Mouse (Mus musculus): ENCODE results near the gene Kcnn1.

Gene Kcnn1

DNA sequence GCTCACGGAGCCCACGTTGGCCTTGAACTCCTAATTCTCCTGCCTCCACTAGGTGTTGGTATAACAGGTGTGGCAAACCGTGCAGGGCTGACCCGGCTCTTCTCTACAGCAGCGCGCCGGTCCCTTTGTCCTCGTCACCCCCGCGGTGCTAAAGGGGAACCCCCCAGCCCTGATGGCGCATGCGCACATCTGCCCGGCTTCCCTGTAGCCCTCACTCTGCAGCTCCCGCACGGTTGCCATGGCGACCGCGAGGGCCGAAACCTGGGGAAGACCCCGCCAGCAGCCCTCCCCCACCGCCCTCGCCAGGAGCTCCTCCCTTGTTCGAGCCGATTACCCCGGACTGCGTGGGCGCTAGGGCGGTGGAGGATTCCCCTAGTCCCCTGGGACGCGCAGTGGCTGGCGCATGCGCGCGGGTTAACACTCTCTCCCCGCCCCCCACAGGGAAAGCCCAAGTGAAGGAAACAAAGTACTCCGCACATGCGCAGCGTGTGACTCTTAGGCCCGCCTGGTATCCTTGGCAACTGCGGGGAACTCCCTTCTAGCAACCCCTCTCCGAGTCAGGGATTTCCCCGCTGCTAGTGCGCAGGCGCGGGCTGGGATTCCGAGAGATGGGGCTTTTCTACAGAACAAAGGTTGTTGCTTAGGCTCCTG is 2.4 kb upstream of the Kcnn1 start:
- DNase-seq: peak; percentile 100

DNA sequence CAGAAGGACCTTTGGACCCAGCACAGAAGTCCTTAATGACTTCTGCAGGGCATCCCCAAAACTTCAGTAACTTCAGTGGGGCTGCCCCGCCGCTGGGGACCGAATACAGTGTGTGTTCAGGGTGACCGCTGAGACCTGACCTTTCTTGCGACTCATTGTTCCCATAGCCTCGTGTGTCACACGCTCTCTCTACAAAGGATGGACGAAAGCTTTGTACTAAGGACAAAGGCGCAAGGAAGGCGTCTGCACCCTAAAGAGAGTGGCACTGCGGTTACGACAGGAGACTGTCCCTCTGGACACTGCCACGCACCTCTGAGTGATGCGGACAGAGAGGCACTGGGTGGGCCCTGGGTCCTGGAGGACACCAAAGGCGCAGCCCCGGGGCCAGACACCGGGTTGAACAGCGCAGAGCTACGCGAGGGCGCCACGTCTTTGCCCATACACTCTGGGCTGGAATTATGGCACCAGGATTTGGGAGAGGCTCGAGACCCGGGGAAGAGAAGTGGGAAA is 1.7 kb upstream of the Kcnn1 start:
- DNase-seq: peak; percentile 72

DNA sequence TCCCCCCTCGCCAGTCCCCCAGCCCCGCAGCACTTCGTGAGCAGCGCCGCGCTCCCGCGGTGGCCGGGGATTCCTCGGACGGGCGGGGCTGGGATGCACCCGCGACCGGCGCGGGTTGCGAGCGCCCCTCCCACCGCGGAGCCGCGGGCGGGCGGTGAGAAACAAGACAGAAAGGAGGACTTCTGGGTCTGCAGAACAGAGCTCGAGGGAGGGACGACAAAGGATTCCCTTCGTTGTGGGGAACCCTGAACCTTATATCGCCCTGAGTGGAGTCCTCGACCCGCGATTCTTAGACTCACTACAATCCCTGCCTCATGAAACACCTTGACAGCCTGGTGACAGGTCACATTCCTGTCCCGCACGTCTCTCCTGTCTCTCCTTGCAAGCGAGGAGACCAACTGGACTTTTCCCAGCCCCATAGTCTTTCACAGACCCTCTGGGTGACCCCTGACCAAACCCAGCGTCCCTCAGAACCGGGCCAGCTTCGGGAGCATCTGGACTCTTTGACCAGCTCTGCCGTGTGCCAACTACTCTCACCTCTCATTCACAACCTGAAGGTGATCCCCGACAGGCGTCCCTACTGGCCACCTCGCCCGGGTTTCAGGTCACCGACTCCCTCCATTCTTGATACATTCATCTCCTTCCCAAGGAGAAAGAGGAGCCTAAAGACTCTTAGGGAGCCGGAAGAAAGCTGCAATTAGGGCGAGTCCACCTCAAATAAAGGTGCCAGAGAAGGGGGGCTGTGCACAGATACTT is 1.1 kb upstream of the Kcnn1 start:
- peak; percentile 74 for DNase-seq

DNA sequence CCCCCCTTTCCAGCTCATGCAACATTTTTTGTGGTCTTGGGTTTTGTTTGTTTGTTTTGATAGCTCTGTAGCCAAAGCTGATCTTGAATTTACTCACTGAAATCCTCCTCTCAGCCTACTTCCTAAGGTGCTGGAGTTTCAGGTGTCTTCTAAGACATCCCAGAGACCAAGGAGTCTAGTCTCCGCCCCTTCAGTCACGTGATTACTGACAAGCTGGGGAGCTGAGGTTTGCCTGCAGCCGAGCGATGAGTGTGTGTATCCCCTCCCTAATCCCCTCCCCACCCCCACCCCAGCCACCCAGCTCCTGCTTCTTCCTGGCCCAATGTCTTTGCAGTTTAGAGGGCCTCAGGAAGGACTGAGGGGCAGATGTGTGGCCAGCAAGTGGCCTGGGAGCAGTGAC is 5.5 kb downstream of the Kcnn1 start:
- peak; percentile 54 for DNase-seq

DNA sequence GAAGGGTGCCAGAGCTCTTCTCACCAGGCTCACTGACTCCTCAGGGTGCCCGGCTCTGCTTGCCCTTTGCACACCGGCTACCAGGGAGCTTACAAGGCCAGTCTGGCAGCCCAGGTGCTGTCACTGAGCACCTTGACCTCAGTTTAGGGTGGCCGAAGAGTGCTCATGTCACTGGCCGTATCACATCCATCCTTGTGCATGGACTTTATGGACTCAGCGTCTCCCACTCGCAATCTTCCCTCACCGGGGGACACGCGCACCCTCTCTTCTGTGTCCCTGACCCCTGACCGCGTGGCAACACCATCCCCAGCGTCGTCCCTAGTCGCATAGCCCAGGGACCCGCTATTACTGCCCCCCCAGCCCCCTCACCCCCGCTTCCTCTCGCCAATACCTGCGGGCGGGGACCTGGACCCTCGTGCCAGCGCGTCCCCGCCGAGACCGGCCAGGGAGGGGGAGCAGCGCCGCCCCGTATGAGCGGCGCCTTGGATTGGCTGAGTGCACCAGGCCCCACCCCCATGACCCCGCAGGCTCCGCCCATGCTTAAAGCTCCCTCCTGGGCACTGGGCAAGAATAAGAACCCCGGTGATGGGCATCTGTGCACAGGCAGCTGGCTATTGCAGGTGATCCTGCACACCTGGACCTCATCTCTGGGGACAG is 6.4 kb downstream of the Kcnn1 start:
- peak; percentile 86 for DNase-seq

DNA sequence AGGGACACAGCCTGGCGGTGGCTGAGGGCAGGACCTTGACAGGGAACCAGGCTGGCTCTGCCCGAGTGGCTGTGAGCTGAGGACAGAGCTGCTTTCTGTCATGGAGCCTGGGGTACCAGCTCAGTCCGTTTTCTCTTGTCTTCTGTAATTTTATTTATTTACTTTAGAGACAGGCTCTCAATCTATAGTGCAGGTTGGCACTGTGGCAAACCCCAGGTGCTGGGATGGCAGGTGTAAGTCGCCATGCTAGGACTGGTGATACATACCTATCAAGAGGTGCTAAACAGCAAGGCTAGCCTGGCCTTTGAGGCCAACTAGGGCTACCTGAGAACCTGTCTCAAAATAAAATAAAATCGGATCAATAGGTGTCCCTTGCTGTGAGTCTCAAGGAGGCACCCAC is 7.0 kb downstream of the Kcnn1 start:
- DNase-seq: no peak

DNA sequence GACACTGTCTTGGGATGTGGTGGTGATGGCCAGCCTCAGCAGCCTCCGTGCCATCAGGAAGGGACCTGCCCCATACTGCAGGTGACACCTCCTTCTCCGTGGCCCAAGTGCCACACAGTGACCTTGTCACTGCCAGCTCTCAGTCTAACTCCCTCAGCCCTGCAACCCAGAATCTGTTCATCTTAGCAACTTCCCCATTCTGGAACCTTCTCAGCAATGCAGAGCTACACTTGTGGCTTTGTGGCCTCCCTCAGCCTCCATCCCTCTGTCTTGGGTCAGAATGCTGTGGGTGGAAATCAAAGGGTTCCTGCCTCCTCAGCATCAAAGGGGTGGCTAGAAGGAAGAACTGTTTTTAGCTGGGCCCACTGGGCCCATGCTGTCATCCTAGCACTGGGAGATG is 9.2 kb downstream of the Kcnn1 start:
- DNase-seq: no peak

DNA sequence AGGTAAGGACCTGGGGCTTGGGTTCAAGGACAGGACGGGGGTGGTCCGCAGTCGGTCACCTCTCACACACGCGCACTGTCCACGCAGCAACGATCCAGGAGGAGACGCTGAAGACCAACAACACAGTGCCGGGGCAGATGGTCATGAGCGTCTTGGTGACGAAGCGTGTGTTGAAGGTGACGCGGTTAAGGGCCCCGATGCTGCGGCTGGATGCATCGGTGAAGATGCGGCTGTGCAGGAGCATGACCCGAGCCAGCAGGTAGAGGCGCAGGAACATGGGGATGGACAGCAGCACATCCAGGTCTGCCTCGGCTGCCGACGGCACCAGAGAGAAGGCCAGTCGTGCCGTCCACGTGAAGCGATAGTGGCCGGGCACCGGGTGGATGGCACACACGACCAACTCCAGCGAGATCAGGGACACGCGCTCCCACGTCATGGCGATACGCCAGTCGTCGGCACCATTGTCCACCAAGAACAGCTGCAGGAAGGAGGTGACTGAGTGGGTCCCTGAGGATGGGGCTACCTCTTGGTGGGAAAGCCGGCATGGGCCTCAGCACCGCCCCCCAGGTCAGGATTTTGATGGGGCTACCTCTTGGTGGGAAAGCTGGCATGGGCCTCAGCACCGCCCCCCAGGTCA is 10.3 kb downstream of the Kcnn1 start:
- no peak for DNase-seq

DNA sequence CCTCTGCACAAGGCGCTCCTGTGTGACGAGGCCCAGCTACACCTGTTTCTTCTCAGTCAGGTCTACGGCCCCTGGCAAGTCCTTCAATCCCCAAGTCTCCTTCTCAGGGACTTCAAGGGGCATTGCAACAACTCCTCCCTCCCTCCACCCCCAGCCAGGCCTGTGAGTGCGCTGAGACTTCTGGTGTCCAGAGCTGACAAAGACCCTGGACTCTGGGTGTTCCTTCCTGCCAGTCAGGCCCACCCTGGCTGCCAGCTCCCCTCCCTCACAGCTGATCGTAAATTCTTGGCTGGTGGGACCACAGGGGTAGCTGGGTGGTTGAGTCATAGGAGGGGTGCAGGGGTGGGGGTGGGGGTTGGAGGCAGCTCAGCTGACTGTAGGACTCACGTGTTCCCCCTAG is 11.2 kb downstream of the Kcnn1 start:
- no peak for DNase-seq

DNA sequence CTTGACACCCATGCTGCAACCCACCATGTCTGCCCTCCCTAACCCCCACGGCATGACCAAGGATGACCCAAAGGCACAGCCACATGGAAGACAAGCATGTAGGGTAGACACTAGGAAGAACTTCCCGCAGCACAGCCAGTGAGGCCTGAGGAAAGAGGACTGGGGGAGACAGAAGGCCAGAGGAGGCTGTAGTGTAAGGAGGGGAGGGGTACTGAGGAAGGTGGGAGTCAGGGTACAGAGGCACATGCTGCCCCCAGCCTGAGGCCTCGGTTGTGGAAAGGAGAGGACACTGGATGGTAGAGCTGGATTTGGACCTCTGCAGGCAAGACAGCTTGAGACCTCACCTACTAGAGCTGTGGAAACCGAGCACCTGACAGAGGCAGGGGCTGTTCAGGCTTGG is 12.1 kb downstream of the Kcnn1 start:
- DNase-seq: no peak

DNA sequence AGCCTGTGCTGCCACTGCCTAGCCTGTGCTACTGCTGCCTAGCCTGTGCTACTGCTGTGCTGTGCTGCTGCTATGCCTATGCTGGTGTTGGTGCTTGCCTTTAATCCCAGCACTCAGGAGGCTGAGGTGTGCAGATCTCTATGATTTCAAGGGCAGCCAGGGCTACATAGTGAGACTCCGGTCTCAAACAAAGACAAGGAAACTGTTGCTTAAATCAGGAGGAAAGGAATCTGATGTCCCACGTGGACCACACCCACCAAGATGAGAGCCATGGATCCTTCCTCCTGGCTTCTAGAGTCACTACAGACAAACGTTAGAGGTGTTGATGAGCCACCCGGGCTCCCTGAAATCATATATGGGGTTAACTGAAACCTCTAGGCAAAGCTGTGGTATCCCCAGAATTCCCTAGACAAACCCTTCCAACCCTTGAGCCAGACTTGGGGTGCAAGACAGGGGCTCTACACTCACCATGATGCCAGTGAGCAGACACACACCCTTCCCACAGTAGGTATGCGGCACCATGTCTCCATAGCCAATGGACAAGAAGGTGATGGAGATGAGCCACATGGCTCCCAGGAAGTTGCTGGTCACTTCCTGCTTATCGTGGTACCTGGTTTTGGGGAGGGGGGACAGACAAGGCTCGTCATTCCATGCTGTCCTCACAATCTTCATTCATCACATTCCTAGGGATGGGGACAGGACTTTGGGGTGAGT is 12.8 kb downstream of the Kcnn1 start:
- DNase-seq: no peak

DNA sequence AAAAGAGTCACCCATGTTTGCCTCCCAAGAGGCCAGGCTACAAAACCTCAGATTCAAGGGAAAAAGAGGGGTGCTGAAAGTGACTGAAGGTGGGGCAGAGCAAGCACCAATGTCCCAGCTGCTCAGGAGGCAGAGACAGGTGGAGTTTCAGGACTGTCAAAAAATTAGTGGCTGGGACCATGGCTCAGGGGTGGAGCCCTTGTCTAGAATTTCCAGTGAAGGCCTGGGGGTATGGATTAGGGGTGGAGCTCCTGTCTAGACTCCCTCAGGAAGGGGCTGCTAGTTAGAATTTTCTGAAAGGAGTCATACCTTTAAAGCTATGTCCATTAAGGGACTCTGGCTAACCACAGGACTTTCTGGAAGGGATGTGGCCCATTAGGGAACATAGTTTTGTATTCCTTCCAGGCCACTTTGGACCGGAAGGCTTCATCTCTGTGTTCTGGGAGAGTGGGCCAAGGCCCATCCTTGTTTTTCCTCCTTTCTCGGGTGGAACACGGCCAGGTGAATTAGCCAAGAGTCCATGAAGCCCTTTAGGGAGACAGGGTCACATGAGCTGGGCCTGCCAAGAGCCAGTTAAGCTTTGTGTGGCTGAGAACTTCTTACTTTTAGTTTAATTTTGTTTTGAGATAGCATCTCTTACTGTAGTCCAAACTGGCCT is 13.6 kb downstream of the Kcnn1 start:
- DNase-seq: no peak

DNA sequence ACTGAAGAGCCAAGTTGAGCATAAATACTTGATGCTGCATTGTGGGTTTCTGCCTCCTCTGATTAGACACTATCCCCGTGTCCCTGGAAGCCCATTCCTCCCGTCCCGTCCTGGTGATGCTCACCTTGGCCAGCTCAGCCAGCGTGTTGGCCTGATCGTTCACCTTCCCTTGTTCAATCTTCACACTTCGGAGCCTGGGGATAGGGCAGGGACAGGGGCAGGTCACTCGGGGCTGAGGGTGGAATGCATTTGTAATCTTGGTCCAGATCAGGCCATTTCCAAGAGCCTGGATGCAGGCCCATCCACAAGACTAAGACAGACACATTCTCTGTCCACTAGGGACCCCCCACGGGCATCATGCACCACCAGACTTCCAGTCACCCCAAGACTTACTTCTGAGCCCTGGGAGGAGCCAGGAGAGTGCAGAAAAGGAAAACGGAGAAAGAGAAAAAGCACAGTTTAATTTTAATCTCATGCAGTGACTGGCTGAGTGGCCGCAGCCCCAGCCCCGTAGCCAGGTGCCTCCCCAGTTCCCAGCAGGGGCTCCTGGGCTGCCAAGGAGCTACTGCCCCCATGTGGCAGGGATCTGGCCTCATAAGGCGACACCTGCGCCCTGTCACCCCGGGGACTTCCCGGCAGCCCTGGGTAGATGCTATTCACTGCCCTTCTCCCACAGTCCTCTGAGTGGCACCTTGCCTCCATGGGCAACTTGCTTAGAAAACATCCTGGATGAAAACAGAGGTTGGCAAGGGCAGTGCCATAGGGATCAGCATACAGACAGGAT is 16.5 kb downstream of the Kcnn1 start:
- DNase-seq: no peak

DNA sequence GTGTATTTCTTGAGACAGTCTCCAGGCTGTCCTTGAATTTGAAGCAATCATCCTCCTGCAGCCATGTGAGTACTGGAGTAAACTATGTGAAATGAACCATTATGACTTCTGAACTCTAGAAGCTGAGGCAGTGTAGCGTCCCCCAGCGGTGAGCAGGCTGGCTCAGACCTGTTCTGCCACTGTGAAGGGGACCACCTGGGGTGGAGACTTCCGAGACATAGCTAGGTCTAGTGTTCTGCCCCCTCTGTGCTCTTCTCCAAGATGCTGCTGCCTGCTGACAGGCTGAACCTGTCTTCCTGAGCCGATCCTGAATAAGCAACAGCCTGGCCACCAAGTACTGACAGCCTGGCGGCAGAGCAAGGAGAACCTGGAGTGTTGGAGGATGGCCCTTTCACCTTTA is 17.9 kb downstream of the Kcnn1 start:
- DNase-seq: no peak

DNA sequence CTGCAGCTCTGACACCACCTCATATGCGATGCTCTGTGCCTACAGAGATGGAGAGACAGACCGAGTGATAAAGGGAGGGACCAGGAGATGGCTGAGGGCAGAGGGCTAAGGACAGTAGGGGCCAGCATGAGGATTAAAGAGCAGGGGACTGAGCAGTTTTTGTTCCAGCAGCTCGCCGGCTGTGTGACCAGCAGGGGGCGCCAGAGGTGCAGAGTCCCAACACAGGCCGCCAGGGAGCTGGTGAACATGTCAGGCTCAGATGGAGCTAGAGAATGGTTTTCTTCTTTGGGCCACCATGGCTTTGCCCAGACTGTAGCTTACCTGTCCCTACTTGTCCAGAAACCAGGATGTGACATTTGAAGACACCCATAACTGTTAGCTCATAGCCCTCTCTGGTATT is 18.5 kb downstream of the Kcnn1 start:
- DNase-seq: peak; percentile 90

DNA sequence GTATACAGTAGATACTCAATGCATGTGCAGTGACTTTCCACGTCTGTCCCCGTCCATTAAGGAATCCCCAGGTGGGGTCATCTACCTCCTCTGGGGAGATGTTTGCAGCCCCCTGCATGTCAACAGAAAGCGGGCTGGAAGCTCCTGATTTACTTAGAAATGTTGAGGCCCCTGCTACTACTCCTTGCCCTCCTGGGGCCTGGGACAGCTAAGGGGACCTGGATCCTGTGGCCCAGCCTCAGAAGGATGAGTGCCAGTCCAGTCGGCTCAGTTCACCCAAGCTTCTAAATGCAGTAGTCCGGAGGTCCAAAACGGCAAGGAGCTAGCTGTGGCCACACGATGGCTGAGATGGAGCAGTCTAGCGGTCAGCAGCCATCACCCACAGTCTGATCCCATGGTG is 19.1 kb downstream of the Kcnn1 start:
- DNase-seq: no peak

DNA sequence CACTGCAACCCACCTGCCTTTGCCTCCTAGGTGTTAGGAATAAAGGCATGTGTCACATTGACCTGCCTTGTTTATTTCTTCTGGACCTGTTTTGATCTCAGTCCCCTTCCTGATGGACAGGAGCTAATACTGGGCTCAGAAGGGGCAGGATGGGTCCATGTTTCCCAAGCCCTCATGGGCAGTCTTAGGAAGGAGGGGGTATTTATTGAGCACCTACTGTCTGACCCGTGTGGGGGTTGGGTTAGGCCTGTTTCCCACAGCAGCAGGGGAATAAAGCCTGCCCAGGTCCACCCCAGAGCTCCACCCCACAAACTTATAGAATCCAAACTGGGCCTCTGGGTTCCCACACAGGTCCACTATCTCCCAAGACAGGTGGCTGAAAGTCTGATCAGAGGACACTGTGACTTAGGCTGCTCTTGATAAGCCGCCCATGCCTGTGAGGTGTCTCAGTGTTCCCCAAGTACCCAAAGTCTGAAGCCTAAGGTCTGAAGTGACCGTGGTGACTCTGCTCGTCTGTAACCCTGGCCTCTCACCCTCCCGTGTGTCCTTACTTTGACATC is 19.8 kb downstream of the Kcnn1 start:
- no peak for DNase-seq

DNA sequence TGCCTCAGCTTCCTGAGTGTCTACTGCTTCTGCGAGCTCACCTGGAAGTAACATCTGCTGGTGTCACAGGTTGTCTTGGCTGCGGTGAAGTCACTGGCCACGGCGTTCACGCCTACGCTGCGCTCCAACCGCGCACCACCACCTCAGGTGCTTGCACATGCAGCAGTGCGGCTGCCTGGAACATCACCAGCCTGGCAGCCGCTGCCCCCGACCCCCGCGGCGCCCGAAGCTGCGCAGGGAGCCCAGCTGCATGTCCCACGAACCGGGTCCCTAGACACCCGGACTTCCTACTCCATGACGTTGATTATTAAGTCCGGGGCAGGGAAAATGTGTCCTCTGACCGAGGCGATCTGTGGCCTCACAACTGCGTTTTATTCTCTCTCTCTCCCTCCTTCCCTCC is 20.6 kb downstream of the Kcnn1 start:
- no peak for DNase-seq

DNA sequence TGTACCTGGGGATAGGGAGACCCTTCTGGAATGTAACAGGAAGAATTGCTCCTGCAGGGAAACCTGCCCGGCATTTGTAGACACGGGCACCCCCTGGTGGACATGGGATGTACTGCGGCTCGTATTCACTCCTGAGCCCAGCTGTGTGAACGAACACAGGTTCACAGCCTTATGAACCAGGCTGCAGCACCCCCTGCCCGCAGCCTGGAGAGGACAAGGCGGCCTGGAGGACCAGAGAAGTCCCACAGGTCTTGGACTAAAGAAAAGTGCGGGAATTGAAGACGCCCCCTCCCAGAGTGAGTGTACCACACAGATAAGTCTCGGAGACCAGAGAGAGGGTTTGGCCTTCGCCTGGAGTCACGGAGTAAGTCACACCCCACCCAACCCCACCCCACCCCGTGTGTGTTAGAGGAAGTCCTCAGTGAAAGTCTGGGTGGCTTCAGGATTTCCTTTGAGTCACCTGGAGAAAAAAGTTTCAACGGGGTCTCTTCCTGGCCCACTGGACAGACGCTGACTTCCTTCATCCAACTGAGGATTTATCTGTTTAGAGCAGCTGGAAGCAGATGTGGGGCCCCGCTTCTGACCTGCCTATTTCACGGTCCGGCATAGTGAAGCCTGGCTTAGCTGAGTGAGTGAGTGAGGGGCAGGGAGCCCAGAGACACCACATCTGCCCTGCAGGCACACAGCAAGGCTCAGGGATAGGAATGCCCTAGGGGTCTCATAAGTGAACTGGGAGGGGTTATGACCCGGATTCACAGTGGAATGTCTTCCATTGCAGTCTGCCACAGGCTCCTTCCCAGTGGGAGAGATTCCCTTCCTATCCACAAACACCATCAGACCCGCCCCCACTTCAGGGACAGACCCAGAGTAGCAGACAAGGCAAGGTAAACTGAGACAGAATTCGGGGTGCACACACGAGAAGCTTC is 21.6 kb downstream of the Kcnn1 start:
- peak; percentile 89 for DNase-seq

DNA sequence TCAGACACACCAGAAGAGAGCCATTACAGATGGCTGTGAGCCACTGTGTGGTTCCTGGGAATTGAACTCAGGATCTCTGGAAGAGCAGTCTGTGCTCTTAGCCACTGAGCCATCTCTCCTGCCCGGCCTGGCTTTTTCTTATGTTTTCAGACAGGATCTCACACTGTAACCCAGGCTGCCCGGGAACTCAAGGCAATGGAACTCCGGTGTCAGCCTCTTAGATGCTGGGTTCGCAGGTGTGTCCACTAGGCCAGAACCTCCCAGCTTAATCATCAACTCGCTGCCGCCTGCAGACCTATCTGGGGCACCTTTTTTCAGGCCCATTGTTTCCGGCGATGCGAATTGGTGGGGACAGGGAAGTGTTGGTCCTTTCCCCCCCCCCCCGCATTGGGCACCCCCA is 22.5 kb downstream of the Kcnn1 start:
- DNase-seq: no peak

Measured in embryo, embryonic 11 days (tissue).